Mouse (Mus musculus) gastrocnemius, adult 8-10 months (tissue): ENCODE data around the gene Grid2. TPM values are rescaled to one million over a fixed set of nuclear protein-coding genes. Genes with fewer than 3 reads are reported as not detected.

ENCODE experiments used
- DNase-seq, 2 experiments: peaks; one replicate each; pipeline ENCODE4 v3.0.0; 2022; ENCODE audit warnings: low spot score in 2 of 2
- total RNA-seq, 4 experiments: library from RNA; stranded (reverse); gene quantifications; 2 replicates each; pipeline ENCODE4 v1.2.4; 2022

Grid2 gene
- total RNA-seq, 4 experiments from 2014 or later = not detected

GRCm38 (mm10) chr6:64596261-64596660 is 1340.6 kb downstream of the Grid2 start:
- DNase-seq = no peak

GRCm38 (mm10) chr6:64596835-64597234 is 1341.2 kb downstream of the Grid2 start:
- no peak for DNase-seq

- no peak for DNase-seq
These were observed 1342.5 kb downstream of the Grid2 start for GRCm38 (mm10) chr6:64598144-64598561.

- DNase-seq = no peak
These were observed 1350.1 kb downstream of the Grid2 start for GRCm38 (mm10) chr6:64605753-64606152.

- DNase-seq = no peak
These were observed 1351.4 kb downstream of the Grid2 start for GRCm38 (mm10) chr6:64607041-64607440.

- DNase-seq = no peak
These were observed 1352.3 kb downstream of the Grid2 start for GRCm38 (mm10) chr6:64607942-64608341.

- no peak for DNase-seq
These were observed 1361.2 kb downstream of the Grid2 start for GRCm38 (mm10) chr6:64616843-64617242.

GRCm38 (mm10) chr6:64617417-64618135 is 1361.9 kb downstream of the Grid2 start:
- DNase-seq = no peak

GRCm38 (mm10) chr6:64623404-64623803 is 1367.7 kb downstream of the Grid2 start:
- no peak for DNase-seq

GRCm38 (mm10) chr6:64647661-64648060 is 1392.0 kb downstream of the Grid2 start:
- no peak for DNase-seq

GRCm38 (mm10) chr6:64648196-64648595 is 1392.5 kb downstream of the Grid2 start:
- DNase-seq = no peak

- no peak for DNase-seq
These were observed 1393.9 kb downstream of the Grid2 start for GRCm38 (mm10) chr6:64649296-64650226.

- no peak for DNase-seq
These were observed 1395.1 kb downstream of the Grid2 start for GRCm38 (mm10) chr6:64650765-64651164.

- no peak for DNase-seq
These were observed 1415.3 kb downstream of the Grid2 start for GRCm38 (mm10) chr6:64671010-64671409.

GRCm38 (mm10) chr6:64678815-64679214 is 1423.1 kb downstream of the Grid2 start:
- DNase-seq = no peak

GRCm38 (mm10) chr6:64683974-64684373 is 1428.3 kb downstream of the Grid2 start:
- no peak for DNase-seq

- no peak for DNase-seq
These were observed 1429.3 kb downstream of the Grid2 start for GRCm38 (mm10) chr6:64684973-64685372.

GRCm38 (mm10) chr6:64688181-64688944 is 1432.7 kb downstream of the Grid2 start:
- DNase-seq = no peak

GRCm38 (mm10) chr6:64694688-64695087 is 1439.0 kb downstream of the Grid2 start:
- no peak for DNase-seq

GRCm38 (mm10) chr6:64703659-64704058 is 1448.0 kb downstream of the Grid2 start:
- no peak for DNase-seq

- DNase-seq = no peak
These were observed 1472.2 kb downstream of the Grid2 start for GRCm38 (mm10) chr6:64727751-64728403.
